Mouse (Mus musculus) kidney, embryonic 14.5 days (tissue): ENCODE measurements around the gene Ccnyl1. TPM values are rescaled to one million over a fixed set of nuclear protein-coding genes. Genes with fewer than 3 reads are reported as not detected.

ENCODE experiments used
- ATAC-seq: fragments of 200-750 bp; cut with Nextera tagmentation; 2 replicates; pipeline ENCODE4 v1.8.0; 2017; ENCODE audit warnings: moderate number of reproducible peaks, mild to moderate bottlenecking, moderate TSS enrichment, moderate library complexity; ENCODE audit not compliant: low FRiP score, low TSS enrichment
- H3K27ac ChIP-seq: fragments of 300-500 bp; sonication (generic); 2 replicates; pipeline ENCODE4 v1.5.1; 2014; ENCODE audit warnings: low read depth, mild to moderate bottlenecking, low read length, moderate library complexity, mixed read lengths
- H3K27me3 ChIP-seq: fragments of 300-500 bp; sonication (generic); 2 replicates; pipeline ENCODE4 v1.6.1; 2014; ENCODE audit warnings: mild to moderate bottlenecking, low read length; ENCODE audit not compliant: control insufficient read depth, insufficient read depth
- H3K36me3 ChIP-seq: fragments of 300-500 bp; sonication (generic); 2 replicates; pipeline ENCODE4 v1.6.1; 2014; ENCODE audit warnings: low read length, mixed read lengths; ENCODE audit not compliant: control insufficient read depth, insufficient read depth
- H3K4me1 ChIP-seq: fragments of 300-500 bp; sonication (generic); 2 replicates; pipeline ENCODE4 v1.6.1; 2014; ENCODE audit warnings: low read length, mixed read lengths; ENCODE audit not compliant: control insufficient read depth, insufficient read depth
- H3K4me2 ChIP-seq: fragments of 300-500 bp; sonication (generic); replicated peaks from 2 replicates; pipeline ENCODE4 v1.6.1; 2014; ENCODE audit warnings: low read depth, mild to moderate bottlenecking, low read length
- H3K4me3 ChIP-seq: fragments of 300-500 bp; sonication (generic); 2 replicates; pipeline ENCODE4 v1.5.1; 2014; ENCODE audit warnings: mild to moderate bottlenecking, low read length
- H3K9ac ChIP-seq: fragments of 300-500 bp; sonication (generic); 2 replicates; pipeline ENCODE4 v1.6.1; 2014; ENCODE audit warnings: low read depth, mild to moderate bottlenecking, low read length, moderate library complexity
- H3K9me3 ChIP-seq: fragments of 300-500 bp; sonication (generic); 2 replicates; pipeline ENCODE4 v1.6.1; 2016; ENCODE audit warnings: low read length; ENCODE audit not compliant: control insufficient read depth
- WGBS: fragments of 180-500 bp; shearing (Covaris S2); extraction: QIAGEN DNeasy Blood & Tissue Kit; methylation state at CpG from one replicate; pipeline ENCODE4 v1.1.7; 2014; 5-methylcytosine and 5-hydroxymethylcytosine counted together
- polyA plus RNA-seq: library from polyadenylated mRNA; unstranded; fragments of >200 nt; fragmentation: Nextera tagmentation; extraction: Ambion mirVana; gene quantifications from 2 replicates; pipeline ENCODE4 v1.2.1, GENCODE M21; 2014

The Ccnyl1 gene
- polyA plus RNA-seq, 1 experiment from 2014 or later = 11.3 TPM

DNA sequence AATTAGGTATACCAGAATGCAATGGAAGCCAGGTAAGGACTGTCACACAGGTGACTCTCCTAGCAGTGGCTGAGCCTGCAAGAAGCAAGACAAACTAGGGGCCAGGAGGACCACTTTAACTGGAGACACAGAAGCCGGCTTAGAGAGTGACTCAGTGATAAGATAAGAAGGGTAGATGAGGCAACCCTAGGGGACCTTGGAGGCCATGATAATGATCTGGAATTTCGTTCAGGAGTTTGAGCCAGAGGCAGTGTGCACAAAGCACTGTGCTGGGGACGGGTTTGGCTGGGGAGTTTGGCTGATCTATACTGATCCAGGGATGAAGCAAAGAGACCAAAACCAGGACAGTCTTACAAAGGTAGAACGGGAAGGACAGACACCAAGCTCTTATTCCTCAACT lies 71.4 kb downstream of the Ccnyl1 start:
- H3K27ac ChIP-seq = no peak overlapping the region
- no peak overlapping the region for H3K4me2 ChIP-seq
- H3K36me3 ChIP-seq = no peaks in the 10 kb centered on the region
- H3K4me1 ChIP-seq = no peaks in the 10 kb centered on the region
- WGBS = 75% methylated on average over 4 of the region's 4 CpGs
- no peaks in the 10 kb centered on the region for H3K9me3 ChIP-seq
- no peak for ATAC-seq
- H3K4me3 ChIP-seq = no peak overlapping the region
- no peak overlapping the region for H3K9ac ChIP-seq
- no peaks in the 10 kb centered on the region for H3K27me3 ChIP-seq

DNA sequence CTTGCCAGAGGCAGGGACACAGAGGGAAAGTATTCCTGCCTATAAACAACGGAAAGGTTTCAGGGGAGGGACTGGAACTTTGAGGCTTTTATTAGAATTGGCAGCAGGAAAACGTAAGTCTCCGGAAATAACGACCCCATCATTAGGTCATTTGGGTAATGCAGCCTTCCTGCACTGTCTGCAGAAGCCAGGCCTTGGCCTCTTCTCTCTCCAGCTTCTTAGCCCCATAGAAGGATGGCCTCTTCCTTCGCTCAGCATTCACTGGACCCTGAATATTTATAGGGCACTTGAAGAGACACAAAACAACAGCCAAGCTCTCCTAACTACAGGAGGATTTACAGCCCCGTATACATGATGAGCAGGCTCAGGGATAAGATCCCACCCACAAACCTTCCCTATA lies 79.9 kb downstream of the Ccnyl1 start:
- no peaks in the 10 kb centered on the region for H3K36me3 ChIP-seq
- no peaks in the 10 kb centered on the region for H3K27me3 ChIP-seq
- H3K27ac ChIP-seq = no peak overlapping the region
- WGBS = 14% methylated on average over 6 of the region's 6 CpGs
- no peak overlapping the region for H3K4me3 ChIP-seq
- 0 out of 2 replicates have a peak, but pooled peaks cover 3% of the 10 kb centered on the region for H3K4me1 ChIP-seq
- no peak overlapping the region for H3K9ac ChIP-seq
- no peaks in the 10 kb centered on the region for H3K9me3 ChIP-seq
- no peak overlapping the region for H3K4me2 ChIP-seq
- no peak for ATAC-seq

DNA sequence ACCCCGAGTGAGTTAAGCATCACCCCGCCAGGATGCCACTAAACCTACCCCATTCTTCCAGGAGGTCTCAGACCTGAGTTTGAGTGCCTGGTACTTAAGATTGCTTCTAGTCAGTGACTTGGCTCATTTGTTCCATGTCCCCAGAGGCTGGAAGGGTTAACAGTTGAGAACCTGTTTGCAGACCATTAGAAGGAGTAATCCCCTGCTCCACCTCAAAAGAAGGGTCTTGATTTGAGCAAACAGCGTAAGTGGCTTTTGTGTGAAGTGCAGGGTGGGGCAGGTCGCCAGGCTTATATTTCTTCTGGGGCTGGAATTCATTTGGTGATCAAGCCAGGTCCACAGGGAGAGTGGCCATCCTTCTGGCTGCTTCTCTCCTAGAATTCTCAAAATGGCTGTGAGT lies 83.0 kb downstream of the Ccnyl1 start:
- no peak overlapping the region for H3K9ac ChIP-seq
- no peaks in the 10 kb centered on the region for H3K27me3 ChIP-seq
- no peak overlapping the region for H3K27ac ChIP-seq
- 82% methylated on average over 4 of the region's 4 CpGs for WGBS
- 0 out of 2 replicates have a peak, but pooled peaks cover 3% of the 10 kb centered on the region for H3K4me1 ChIP-seq
- H3K4me2 ChIP-seq = no peak overlapping the region
- no peak overlapping the region for H3K4me3 ChIP-seq
- ATAC-seq = no peak
- no peaks in the 10 kb centered on the region for H3K9me3 ChIP-seq
- H3K36me3 ChIP-seq = no peaks in the 10 kb centered on the region

Other genes starting within 250 kb of the Ccnyl1 start
- gene Creb1, start 157.8 kb upstream of the Ccnyl1 start, polyA plus RNA-seq = 31.4 and 47.9 TPM in 2 replicates
- 16.9 and 20.4 TPM in 2 replicates for gene Mettl21a, start 73.2 kb upstream of the Ccnyl1 start, polyA plus RNA-seq
- gene Fzd5, start 47.3 kb downstream of the Ccnyl1 start, polyA plus RNA-seq = 1.8 and 2.3 TPM in 2 replicates